26 mouse cellular contexts compared by ENCODE assay signal in the genomic region with DNA sequence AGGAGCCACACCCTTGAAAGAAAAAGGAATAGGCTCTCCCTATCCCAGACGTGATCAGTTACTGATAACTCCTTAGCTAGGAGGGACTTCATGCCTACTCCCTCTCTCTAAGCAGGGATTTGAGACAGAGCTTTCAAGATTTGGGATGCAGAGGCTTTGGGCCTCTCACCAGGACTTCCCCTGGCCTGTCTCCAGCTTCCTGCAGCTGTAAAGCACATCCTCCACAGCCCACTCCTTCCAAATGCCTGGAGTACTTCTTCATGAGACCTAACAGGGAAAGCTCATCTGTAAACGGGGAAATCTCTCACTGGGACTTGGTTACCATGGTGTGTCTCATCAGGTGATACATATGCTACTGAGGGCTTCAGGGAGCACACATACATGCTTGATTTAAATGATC.
DNase-seq lines count a peak whose midpoint lies in the region; ATAC-seq and TF ChIP-seq lines count a peak whose summit lies in the region.
"Had no signal": no experiment of that assay in that cellular context is flagged by ENCODE, and none has a peak within 500 bp of the region (broad histone marks: within the 10 kb centered on the region; RNA-seq: fewer than 3 reads in every experiment).

No protein-coding gene starts in this region.

- H3K27me3 ChIP-seq in lung, embryonic 14.5 days (ENCODE audit: insufficient read depth, low read length) = no peaks in the 10 kb centered on the region
- H3K27me3 ChIP-seq: CH12.LX; embryonic facial prominence, embryonic 12.5 days; embryonic facial prominence, embryonic 15.5 days; hindbrain, embryonic 13.5 days had no signal

- no peak overlapping the region for H3K27ac ChIP-seq in lung, embryonic 14.5 days (ENCODE audit: low read depth)
- H3K27ac ChIP-seq: embryonic facial prominence, embryonic 12.5 days; embryonic facial prominence, embryonic 15.5 days; gastrocnemius, adult 2 months; hindbrain, embryonic 10.5 days; hindbrain, embryonic 13.5 days had no signal

- H3K9me3 ChIP-seq in lung, embryonic 14.5 days (ENCODE audit: low read depth, low read length) = no peaks in the 10 kb centered on the region
- H3K9me3 ChIP-seq: embryonic facial prominence, embryonic 12.5 days; embryonic facial prominence, embryonic 15.5 days; hindbrain, embryonic 10.5 days; hindbrain, embryonic 13.5 days had no signal

- H3K4me3 ChIP-seq in lung, embryonic 14.5 days (ENCODE audit: low read depth, low read length) = no peak overlapping the region
- no peak overlapping the region for H3K4me3 ChIP-seq in lung, adult 2 months (replicated peaks; ENCODE audit: extremely low read depth, low read depth, low read length)
- H3K4me3 ChIP-seq: embryonic facial prominence, embryonic 12.5 days; embryonic facial prominence, embryonic 15.5 days; gastrocnemius, adult 2 months; hindbrain, embryonic 10.5 days; hindbrain, embryonic 13.5 days had no signal

- no peak overlapping the region for H3K4me2 ChIP-seq in lung, embryonic 14.5 days
- H3K4me2 ChIP-seq: embryonic facial prominence, embryonic 12.5 days; embryonic facial prominence, embryonic 15.5 days; hindbrain, embryonic 13.5 days had no signal

- no peaks in the 10 kb centered on the region for H3K36me3 ChIP-seq in lung, embryonic 14.5 days (ENCODE audit: insufficient read depth)
- H3K36me3 ChIP-seq: embryonic facial prominence, embryonic 12.5 days; embryonic facial prominence, embryonic 15.5 days; G1E; hindbrain, embryonic 10.5 days; hindbrain, embryonic 13.5 days had no signal

- no peak for ATAC-seq in lung, embryonic 14.5 days (ENCODE audit: insufficient read depth)
- ATAC-seq: forebrain, embryonic 14.5 days; forebrain, postnatal 0 days; hindbrain, embryonic 16.5 days; Patski had no signal

- H3K4me1 ChIP-seq in lung, embryonic 14.5 days (ENCODE audit: insufficient read depth) = peaks cover 5% of the 10 kb centered on the region; the same call in 1 of the 2 replicates
- no peaks in the 10 kb centered on the region for H3K4me1 ChIP-seq in lung, adult 2 months (ENCODE audit: control insufficient read depth, insufficient read depth, low read length)
- H3K4me1 ChIP-seq: embryonic facial prominence, embryonic 15.5 days had no signal

- TF ChIP-seq CTCF in lung, embryonic 14.5 days (IDR thresholded peaks at IDR 0.05; ENCODE audit: low read depth) = no peak
- TF ChIP-seq CTCF in lung, adult 2 months (IDR thresholded peaks at IDR 0.05; ENCODE audit: insufficient read depth, low read length) = no peak

- no peak for TF ChIP-seq POLR2A in lung, adult 2 months (IDR thresholded peaks at IDR 0.05; ENCODE audit: borderline replicate concordance, extremely low read depth, low read depth, low read length)

- peak; percentile 14 for DNase-seq in heart, postnatal 4 days
- no peak for DNase-seq in heart, adult 18-20 months
- DNase-seq in kidney, postnatal 4 days = peak; percentile 34 to 56
- no peak for DNase-seq in kidney, adult 8-10 months
- DNase-seq in lung, embryonic 14.5 days = peak; percentile 22
- no peak for DNase-seq in lung, adult 2 months
- DNase-seq: adrenal gland, postnatal 10 days; adrenal gland, postnatal 36 days; B cell, adult 2 months; cerebellum, adult 11 months; cerebellum, adult 2 months; cerebellum, adult 9-11 months; cerebellum, postnatal 25 days; forebrain, postnatal 0 days; gastrocnemius, adult 2 months; gastrocnemius, postnatal 14 days; heart, adult 11 months had no signal

- WGBS in lung, embryonic 14.5 days = 32% methylated on average over 2 of the region's 2 CpGs
- 28% methylated on average over 2 of the region's 2 CpGs for WGBS in lung, adult 2 months

- no peak overlapping the region for H3K9ac ChIP-seq in lung, embryonic 14.5 days
- H3K9ac ChIP-seq: embryonic facial prominence, embryonic 12.5 days; embryonic facial prominence, embryonic 15.5 days; forebrain, postnatal 0 days; hindbrain, embryonic 13.5 days had no signal

Comparison
In these comparisons a context has a peak if more than half of its experiments do, and no peak if none do; other contexts are left out.
1. DNase-seq: peak in heart, postnatal 4 days (single experiment), kidney, postnatal 4 days (2 of 2) and lung, embryonic 14.5 days (single experiment); none in heart, adult 18-20 months (0 of 2), kidney, adult 8-10 months (0 of 2) and lung, adult 2 months (single experiment).